Mouse (Mus musculus): ENCODE results near the gene 2310057M21Rik. TPM values are rescaled to one million over a fixed set of nuclear protein-coding genes. Genes with fewer than 3 reads are reported as not detected.
"Not testable (repeated sequence)": the region's sequence is repeated elsewhere in the genome, so short reads cannot be mapped to it uniquely, and the experiment has no call there.

2310057M21Rik gene
- total RNA-seq (2021) (10 to 100 TPM; 13.0 to 13.1 TPM), polyA plus RNA-seq (2012; rRNA removed) (6.6 and 8.8 TPM in 2 replicates)
- long read RNA-seq, full-length matches to known transcripts: 9 of 10 reads
- long read RNA-seq, partial matches to known transcripts: 0 of 10 reads
- long read RNA-seq, other reads (novel, unspliced or antisense): 1 of 10 reads

GRCm38 (mm10) chr7:131362615-131363300 lies at the start of gene 2310057M21Rik:
TSS of gene 2310057M21Rik (minus strand) at chr7:131362759.
- peak; percentile 96 for DNase-seq

- no peak for DNase-seq
Measured at GRCm38 (mm10) chr7:131411941-131412270, 49.3 kb upstream of the 2310057M21Rik start.

GRCm38 (mm10) chr7:131411221-131411940 lies 48.8 kb upstream of the 2310057M21Rik start:
- peak; percentile 51 for DNase-seq

DNA sequence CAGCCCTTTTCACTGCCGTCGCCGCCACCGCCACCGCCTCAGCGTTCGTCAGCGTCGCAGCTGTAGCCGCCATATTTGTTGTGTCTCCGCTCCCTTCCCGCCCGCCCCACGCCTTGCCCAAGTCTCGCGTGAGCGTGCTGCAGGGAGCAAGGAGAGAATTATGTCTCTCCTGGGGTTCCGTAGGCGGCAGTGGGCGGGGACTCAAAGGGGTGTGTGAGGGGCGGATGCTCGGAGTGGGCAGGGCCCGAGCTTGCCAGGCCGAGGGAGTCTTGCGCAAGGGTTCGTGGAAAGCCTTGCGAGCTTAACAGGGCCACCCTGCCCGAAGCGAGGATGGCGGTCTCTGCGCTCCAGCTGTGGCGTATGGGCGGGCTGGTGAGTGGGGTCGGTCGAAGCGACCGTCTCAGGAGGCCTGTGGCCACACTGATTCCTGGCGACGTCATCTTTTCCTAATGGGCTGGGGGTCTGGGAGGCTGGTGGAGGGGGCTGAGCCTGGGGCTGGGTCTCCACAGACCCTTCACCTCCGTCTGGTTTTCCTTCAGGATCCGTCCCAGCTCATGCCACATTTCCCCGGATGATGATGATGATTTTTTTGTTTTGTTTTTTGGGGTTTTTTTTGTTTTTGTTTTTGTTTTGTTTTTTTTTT lies 48.0 kb upstream of the 2310057M21Rik start, which contains the start of the genes Ikzf5 and Acadsb:
Gene Ikzf5 (minus strand): TSS at position 106 of the 643 bp plus-strand sequence.
Gene Acadsb (plus strand): TSS at position 186 of the 643 bp plus-strand sequence.
- DNase-seq: peak; percentile 100

DNA sequence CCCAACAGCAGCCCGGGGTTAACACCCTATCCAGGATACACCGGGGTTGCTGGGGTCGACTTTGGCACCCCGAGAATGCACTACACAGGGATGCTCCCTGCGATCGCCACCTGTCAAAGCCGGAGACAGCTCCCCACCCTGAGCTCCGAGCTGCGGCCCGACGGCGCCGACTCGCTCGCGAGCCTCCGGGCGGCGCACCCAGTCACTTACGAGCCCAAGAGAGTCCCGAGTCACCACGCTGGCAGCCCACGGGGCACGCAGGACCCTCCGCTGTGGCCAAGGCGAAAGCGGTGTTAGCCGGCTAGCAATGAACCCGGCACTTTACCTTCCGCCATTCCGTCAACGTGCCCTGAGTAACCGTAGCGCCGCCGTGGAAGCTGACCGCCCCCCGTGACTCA lies 47.4 kb upstream of the 2310057M21Rik start:
- DNase-seq: no peak

DNA sequence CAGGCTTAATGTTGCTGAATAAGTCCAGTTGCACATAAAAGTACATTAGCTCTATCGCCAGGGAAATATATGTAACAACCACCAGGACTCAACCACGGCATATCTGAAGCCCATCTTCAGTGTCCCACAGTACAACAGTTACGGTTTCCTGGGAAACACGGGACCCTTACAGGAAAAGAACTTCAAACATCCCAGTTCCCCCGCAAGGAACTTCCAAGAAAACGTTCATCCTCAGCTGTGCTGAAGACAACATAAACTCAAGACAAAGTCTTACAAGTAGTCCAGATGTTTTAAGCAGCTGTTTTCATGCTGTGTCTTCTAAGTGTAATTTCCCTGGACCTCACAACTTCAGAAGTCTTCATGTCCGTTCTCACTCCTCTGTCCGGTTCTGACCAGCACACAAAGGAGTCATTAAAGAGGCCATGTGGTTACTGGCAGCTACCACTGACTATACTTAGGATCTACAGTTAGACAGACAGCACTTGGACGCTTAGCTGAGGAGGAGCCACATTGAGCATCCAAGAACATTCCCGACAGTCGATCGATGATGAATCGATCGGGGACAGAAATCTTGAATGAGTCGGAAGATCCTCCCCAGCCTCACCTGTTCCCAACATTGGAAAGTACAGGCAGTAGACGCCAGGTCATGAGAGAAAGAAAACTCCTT lies 46.9 kb upstream of the 2310057M21Rik start:
- DNase-seq: no peak

DNA sequence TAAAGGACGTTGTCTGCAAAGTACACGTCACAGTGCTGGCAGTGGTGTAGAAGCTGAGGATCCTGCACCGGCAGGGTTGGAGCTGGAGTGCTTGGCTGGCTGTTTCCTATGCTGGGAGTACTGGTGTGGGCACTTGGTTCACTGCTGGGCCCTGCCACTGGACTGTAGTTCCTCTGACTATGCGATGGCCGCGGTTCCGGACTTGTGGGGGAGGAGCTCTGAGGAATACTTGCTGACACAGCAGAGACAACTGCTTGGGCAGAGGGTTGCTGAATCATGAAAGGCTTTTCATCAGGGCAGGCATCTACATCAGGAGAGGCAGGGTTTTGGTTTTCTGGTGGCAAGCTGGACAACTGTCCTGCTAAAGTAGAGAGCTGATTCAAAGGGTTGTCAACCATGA lies 29.2 kb upstream of the 2310057M21Rik start:
- DNase-seq: not testable (repeated sequence)

- DNase-seq: no peak
Measured at GRCm38 (mm10) chr7:131371880-131372651, 9.5 kb upstream of the 2310057M21Rik start.

DNA sequence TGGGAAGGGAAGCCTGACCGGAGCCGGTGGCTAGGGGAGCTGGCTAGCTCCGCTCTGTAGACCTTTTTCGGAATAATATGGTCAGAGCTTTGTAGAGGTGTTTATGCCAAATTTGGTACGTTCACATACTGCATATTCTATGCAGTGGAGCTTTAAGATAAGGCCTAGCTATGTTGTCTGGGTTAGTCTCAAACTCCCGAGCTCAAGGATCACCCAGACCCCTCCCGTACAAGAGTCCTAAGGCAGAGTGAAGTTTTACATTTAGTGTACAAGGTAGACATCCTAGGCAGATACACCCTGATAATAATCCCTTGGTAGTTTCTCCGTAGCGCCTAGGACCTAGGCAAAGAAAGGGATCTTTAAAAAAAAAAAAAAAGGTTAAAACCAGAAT lies 8.9 kb upstream of the 2310057M21Rik start:
- no peak for DNase-seq

- DNase-seq: peak; percentile 94
Measured at GRCm38 (mm10) chr7:131370648-131371469, 8.3 kb upstream of the 2310057M21Rik start, which contains the start of gene Pstk. TSS of gene Pstk (plus strand) at chr7:131371141.

GRCm38 (mm10) chr7:131364131-131364530 lies 1.6 kb upstream of the 2310057M21Rik start:
- no peak for DNase-seq

DNA sequence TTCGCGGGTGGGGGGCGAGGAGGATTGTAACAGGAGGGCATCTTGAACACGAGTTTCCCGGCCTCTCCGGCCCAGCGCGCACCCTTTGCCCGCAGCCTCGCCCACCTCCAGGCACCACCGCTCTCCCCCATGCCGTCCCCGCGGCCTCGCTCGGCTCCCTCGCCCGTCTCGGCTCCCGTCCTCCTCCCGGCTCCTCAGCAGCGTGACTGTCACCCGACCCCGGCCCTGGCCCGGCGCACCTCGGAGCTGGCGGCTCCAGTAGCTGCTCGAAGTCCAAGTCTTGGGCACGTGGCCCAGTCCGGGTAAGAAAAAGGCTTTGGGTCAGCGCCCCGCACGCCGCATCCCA lies 317 bp downstream of the 2310057M21Rik start:
- DNase-seq: no peak

DNA sequence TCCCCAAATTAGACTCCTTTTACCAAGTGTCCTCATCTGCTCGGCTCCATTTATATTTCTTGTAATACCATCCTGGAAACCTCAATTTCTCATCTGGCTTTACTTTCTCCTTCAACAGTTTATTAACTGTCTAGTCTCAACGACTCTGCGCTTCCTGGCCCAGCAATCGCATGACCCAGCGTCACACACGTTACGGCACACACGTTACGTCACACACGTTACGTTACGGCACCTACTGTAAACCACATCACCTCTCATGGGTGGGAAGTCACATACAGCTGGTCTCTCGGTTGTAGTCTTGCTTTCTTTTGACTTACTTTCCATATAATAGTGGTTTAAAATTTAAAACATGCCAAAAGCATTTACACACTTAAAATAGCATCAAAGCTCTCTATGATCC lies 6.5 kb downstream of the 2310057M21Rik start:
- no peak for DNase-seq

DNA sequence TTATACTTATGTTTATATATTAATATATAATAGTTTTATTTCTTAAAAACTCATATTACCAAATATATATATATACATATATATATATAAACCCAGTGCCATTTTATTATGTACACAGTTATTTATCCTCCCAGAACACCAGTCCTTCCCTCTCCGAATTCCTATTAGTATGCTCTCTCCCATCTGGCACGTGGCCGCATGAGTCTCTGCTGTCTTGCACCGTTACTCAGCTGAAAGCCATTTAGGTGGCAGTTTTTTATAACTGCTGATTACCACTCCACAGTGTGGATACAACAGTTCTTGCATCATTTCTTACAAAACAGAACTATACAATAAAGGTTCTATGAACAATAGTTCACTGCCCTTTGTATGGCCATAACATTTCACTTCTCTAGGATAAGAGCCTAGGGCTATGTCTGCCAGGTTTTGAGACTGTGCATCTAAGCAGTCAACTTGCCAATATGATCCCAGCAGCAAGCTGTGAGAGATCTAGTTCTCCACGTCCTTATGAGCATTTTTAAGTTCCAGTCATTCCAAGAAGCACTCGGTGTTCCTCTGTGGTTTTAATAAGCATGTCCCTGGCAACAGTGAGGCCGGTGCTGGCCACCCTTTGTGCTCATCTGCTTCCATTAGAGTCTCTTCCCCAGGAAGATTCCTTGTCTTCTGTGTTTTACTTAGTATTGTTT lies 16.6 kb downstream of the 2310057M21Rik start:
- DNase-seq: no peak

DNA sequence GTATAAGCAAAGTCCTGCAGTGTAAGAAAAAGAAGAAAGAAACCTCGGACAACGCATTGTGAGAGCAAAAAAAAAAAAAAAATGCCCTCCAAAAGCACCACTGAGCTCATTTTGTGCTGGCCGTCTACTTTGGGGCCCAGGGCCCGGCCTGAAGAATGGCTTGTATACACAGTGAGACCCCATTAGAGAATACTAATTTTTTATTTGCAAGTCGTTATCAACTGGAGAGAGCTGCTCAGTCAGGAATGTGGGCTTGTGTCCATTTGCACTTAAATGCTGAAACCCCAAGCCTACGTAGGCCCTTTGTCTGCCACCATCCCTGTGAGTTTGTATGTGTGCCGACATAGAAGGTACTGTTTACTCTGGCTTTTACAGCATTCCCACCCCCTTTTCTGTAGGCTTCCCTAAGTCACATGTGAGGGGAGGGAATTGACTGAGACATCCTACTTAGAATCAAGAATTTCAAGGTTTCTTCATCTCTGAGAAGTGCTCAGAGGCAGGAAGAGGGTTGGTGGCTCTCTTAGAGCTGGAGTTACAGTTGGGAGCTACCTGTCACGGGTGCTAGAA lies 25.0 kb downstream of the 2310057M21Rik start:
- no peak for DNase-seq

GRCm38 (mm10) chr7:131333564-131333963 lies 29.0 kb downstream of the 2310057M21Rik start, which contains the start of gene Fam24a:
TSS of gene Fam24a (plus strand) at chr7:131333864.
- DNase-seq: no peak

DNA sequence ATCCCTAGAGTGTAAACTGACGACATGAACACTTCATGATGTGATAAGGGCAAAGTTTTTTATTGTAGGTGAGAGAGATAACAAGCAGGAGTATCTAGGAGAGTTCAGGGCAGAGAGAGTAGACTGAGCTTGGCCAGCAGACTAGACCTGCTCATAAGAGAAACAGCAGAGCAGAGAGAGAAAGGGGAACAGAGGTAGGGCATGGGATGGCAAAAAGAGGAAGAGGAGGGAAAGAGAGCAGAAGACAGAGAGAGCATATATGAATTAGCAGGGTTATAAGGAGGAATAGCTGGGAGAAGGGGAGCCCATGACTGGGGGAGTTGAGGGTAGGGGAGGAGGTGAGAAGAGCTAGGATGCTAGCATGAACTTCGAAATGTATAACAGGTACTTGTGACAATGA lies 30.9 kb downstream of the 2310057M21Rik start:
- DNase-seq: no peak

DNA sequence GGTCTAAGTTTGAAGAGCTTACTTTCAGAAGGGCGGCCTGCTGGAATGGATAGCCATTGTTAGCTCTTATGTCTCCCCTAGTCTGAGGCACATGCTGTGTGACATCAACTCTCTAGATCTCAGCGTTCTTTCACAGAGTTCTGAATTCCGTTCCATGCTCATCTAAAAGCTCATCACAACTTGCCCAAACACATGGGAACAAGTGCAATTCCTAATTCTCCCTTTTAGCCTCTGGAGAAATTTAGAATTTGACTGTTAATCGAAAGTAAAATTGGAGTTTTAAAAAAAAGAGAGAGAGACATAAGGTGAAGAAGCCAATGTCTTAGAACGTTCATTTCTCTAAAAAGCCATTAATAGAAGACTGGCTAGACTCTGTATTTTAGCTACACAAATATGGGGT lies 33.1 kb downstream of the 2310057M21Rik start, which contains the start of gene Fam24b:
Gene Fam24b (minus strand): TSS at position 101 of the 400 bp plus-strand sequence.
- DNase-seq: no peak

GRCm38 (mm10) chr7:131327054-131327453 lies 35.5 kb downstream of the 2310057M21Rik start:
- no peak for DNase-seq
